Mouse (Mus musculus) MEL (cell line): ENCODE data around the gene Hspa12b.

Source experiments
- CHD1 ChIP-seq: IDR thresholded peaks from 2 replicates; pipeline ENCODE4 v1.6.1; 2012; ENCODE audit warnings: low read depth, mild to moderate bottlenecking, inconsistent platforms, low read length, improper control_type of control experiment
- CTCF ChIP-seq, 3 experiments: IDR thresholded peaks in 2 of 3; conservative IDR thresholded peaks in 1 of 3; 2 replicates each; pipeline ENCODE4 v1.5.1; 2011 to 2012; ENCODE audit warnings: low read length in 3 of 3, low read depth in 2 of 3, mild to moderate bottlenecking in 2 of 3, improper control_type of control experiment in 1 of 3, inconsistent platforms in 1 of 3, mixed read lengths in 1 of 3, moderate library complexity in 1 of 3; ENCODE audit not compliant: control insufficient read depth in 1 of 3, insufficient read depth in 1 of 3, poor library complexity in 1 of 3, severe bottlenecking in 1 of 3
- E2F4 ChIP-seq: IDR thresholded peaks from 2 replicates; pipeline ENCODE4 v1.6.1; 2011; ENCODE audit warnings: low read depth, low read length, improper control_type of control experiment, borderline replicate concordance
- EP300 ChIP-seq, 2 experiments: IDR thresholded peaks; 2 replicates each; pipeline ENCODE4 v1.6.1; 2011; ENCODE audit warnings: improper control_type of control experiment in 2 of 2, low read length in 2 of 2, low read depth in 1 of 2, mild to moderate bottlenecking in 1 of 2
- GATA1 ChIP-seq: IDR thresholded peaks from 2 replicates; pipeline ENCODE4 v1.6.1; 2011; ENCODE audit warnings: low read depth, low read length, improper control_type of control experiment
- HCFC1 ChIP-seq: IDR thresholded peaks from 2 replicates; pipeline ENCODE4 v1.6.1; 2012; ENCODE audit warnings: low read depth, mild to moderate bottlenecking, inconsistent platforms, low read length, improper control_type of control experiment, moderate library complexity
- MAX ChIP-seq: IDR thresholded peaks from 2 replicates; pipeline ENCODE4 v1.6.1; 2011; ENCODE audit warnings: low read length, improper control_type of control experiment
- MEF2A ChIP-seq: IDR thresholded peaks from 2 replicates; pipeline ENCODE4 v1.6.1; 2014; ENCODE audit warnings: low read depth, mild to moderate bottlenecking, inconsistent platforms, low read length, improper control_type of control experiment; ENCODE audit not compliant: poor library complexity, insufficient replicate concordance, severe bottlenecking; ENCODE audit errors: extremely low read depth
- POLR2A ChIP-seq, 2 experiments: IDR thresholded peaks; 2 replicates each; pipeline ENCODE4 v1.6.1; 2011 to 2012; ENCODE audit warnings: low read length in 2 of 2, mild to moderate bottlenecking in 2 of 2, control low read depth in 1 of 2, improper control_type of control experiment in 1 of 2, low read depth in 1 of 2, moderate library complexity in 1 of 2; ENCODE audit not compliant: control insufficient read depth in 1 of 2, insufficient read depth in 1 of 2, poor library complexity in 1 of 2
- TBP ChIP-seq: IDR thresholded peaks from 2 replicates; pipeline ENCODE4 v1.8.0; 2011; ENCODE audit warnings: low read depth, low read length, improper control_type of control experiment
- USF1 ChIP-seq: IDR thresholded peaks from 2 replicates; pipeline ENCODE4 v1.6.1; 2014; ENCODE audit warnings: low read depth, mild to moderate bottlenecking, inconsistent platforms, low read length, improper control_type of control experiment, moderate library complexity
- USF2 ChIP-seq, 2 experiments: IDR thresholded peaks; 2 replicates each; pipeline ENCODE4 v1.6.1; 2011 to 2012; ENCODE audit warnings: improper control_type of control experiment in 2 of 2, low read length in 2 of 2, borderline replicate concordance in 1 of 2, inconsistent platforms in 1 of 2, low read depth in 1 of 2, mild to moderate bottlenecking in 1 of 2; ENCODE audit not compliant: insufficient read depth in 1 of 2
- ZC3H11A ChIP-seq: IDR thresholded peaks from 2 replicates; pipeline ENCODE4 v1.6.1; 2012; ENCODE audit warnings: low read depth, mild to moderate bottlenecking, inconsistent platforms, low read length, improper control_type of control experiment

GRCm38 (mm10) chr2:131156987-131157386, 29.9 kb downstream of the Hspa12b start:
- TF ChIP-seq HCFC1 (no peak), POLR2A (IDR thresholded peaks at IDR 0.05; ENCODE audit: control insufficient read depth in 1 of 2, insufficient read depth in 1 of 2, low read depth in 1 of 2, low read length in 2 of 2, poor library complexity in 1 of 2) (no peak), CTCF (IDR thresholded peaks at IDR 0.05 in 2 of 3, conservative IDR thresholded peaks at IDR 0.05 in 1 of 3; ENCODE audit: control insufficient read depth in 1 of 3, insufficient read depth in 1 of 3, low read depth in 2 of 3, low read length in 3 of 3, poor library complexity in 1 of 3, severe bottlenecking in 1 of 3) (no peak), TBP (no peak), EP300 (IDR thresholded peaks at IDR 0.05; ENCODE audit: low read depth in 1 of 2, low read length in 2 of 2) (no peak), GATA1 (no peak), CHD1 (no peak), USF1 (no peak), MEF2A (no peak), E2F4 (no peak), USF2 (IDR thresholded peaks at IDR 0.05; ENCODE audit: borderline replicate concordance in 1 of 2, insufficient read depth in 1 of 2, low read depth in 1 of 2, low read length in 2 of 2) (no peak), MAX (no peak), ZC3H11A (no peak)
